Mouse (Mus musculus) left cerebral cortex, adult 2 months (tissue): ENCODE results near the gene Msl1. TPM values are rescaled to one million over a fixed set of nuclear protein-coding genes. Genes with fewer than 3 reads are reported as not detected.

Source experiments
- DNase-seq, 2 experiments: peaks; one replicate each; pipeline ENCODE4 v3.0.0; 2021 to 2022; ENCODE audit warnings: low spot score in 2 of 2, mixed read lengths in 1 of 2; ENCODE audit errors: extremely low spot score in 1 of 2
- H3K27ac ChIP-seq: fragments of 200-600 bp; 2 replicates; pipeline ENCODE4 v1.8.1; 2022
- H3K4me3 ChIP-seq: fragments of 200-600 bp; 2 replicates; pipeline ENCODE4 v1.8.1; 2022
- CTCF ChIP-seq: fragments of 200-600 bp; IDR thresholded peaks from 2 replicates; pipeline ENCODE4 v1.8.1; 2022; ENCODE audit warnings: antibody characterized with exemption, mild to moderate bottlenecking, moderate library complexity
- intact Hi-C: fragments of 180-260 bp; cut with DNase I; formaldehyde crosslinking; loops from one replicate; pipeline ENCODE4 v1.15.1; 2025
- total RNA-seq, 2 experiments: library from RNA; stranded (reverse); gene quantifications; 2 replicates each; pipeline ENCODE4 v1.2.3; 2021

The Msl1 gene
- total RNA-seq, 2 experiments from 2014 or later: 178 to 192 TPM

- intact Hi-C loops: loop anchor here (1.0 kb wide), 1 partner anchor 8 kb away; the partner anchor contains the start of gene Nr1d1
- DNase-seq: peak; percentile 96 to 98
- Histone ChIP-seq H3K27ac (peak overlapping the region; percentile 100), H3K4me3 (peak overlapping the region; percentile 27)
- peak; percentile 48 for TF ChIP-seq CTCF
Measured at GRCm38 (mm10) chr11:98783236-98783696, 12.1 kb upstream of the Msl1 start.

- intact Hi-C loops: no loop called here
- peak overlapping the region; percentile 100 for H3K27ac ChIP-seq
- no peak overlapping the region for H3K4me3 ChIP-seq
- TF ChIP-seq CTCF: no peak
- DNase-seq: no peak
Measured at GRCm38 (mm10) chr11:98784139-98784538, 11.2 kb upstream of the Msl1 start.

GRCm38 (mm10) chr11:98785214-98785613 lies 10.1 kb upstream of the Msl1 start:
- H3K27ac ChIP-seq: peak overlapping the region; percentile 100
- TF ChIP-seq CTCF: no peak
- no peak overlapping the region for H3K4me3 ChIP-seq
- intact Hi-C loops: loop anchor here (5.0 kb wide), 1 partner anchor 122 kb away; the partner anchor contains the start of gene Cdc6
- DNase-seq: no peak

GRCm38 (mm10) chr11:98785772-98786281 lies 9.5 kb upstream of the Msl1 start:
- peak; percentile 77 to 81 for DNase-seq
- H3K4me3 ChIP-seq: peak overlapping the region; percentile 31
- TF ChIP-seq CTCF: peak; percentile 68
- peak overlapping the region; percentile 100 for H3K27ac ChIP-seq
- intact Hi-C loops: loop anchor here (2.0 to 5.0 kb wide), 4 partner anchors 13 to 121 kb away; partner anchors contain the start of genes Cdc6 and Thra

GRCm38 (mm10) chr11:98786359-98787214 lies 8.7 kb upstream of the Msl1 start:
- peak; percentile 92 to 96 for DNase-seq
- peak overlapping the region; percentile 31 for H3K4me3 ChIP-seq
- intact Hi-C loops: loop anchor here (1.0 to 5.0 kb wide), 5 partner anchors 14 to 121 kb away; partner anchors contain the start of genes Cdc6 and Thra
- peak; percentile 93 for TF ChIP-seq CTCF
- H3K27ac ChIP-seq: peak overlapping the region; percentile 100

GRCm38 (mm10) chr11:98787229-98787628 lies 8.1 kb upstream of the Msl1 start:
- peak overlapping the region; percentile 100 for H3K27ac ChIP-seq

GRCm38 (mm10) chr11:98787691-98788090 lies 7.6 kb upstream of the Msl1 start:
- no peak for DNase-seq
- peak overlapping the region; percentile 100 for H3K27ac ChIP-seq
- no peak overlapping the region for H3K4me3 ChIP-seq
- peak; percentile 60 for TF ChIP-seq CTCF
- intact Hi-C loops: loop anchor here (1.0 to 5.0 kb wide), 5 partner anchors 15 to 120 kb away; partner anchors contain the start of genes Cdc6 and Thra

More at GRCm38 (mm10) chr11:98787229-98787628, 8.1 kb upstream of the Msl1 start:
- intact Hi-C loops: loop anchor here (1.0 to 5.0 kb wide), 5 partner anchors 14 to 120 kb away; partner anchors contain the start of genes Cdc6 and Thra
- H3K4me3 ChIP-seq: no peak overlapping the region
- no peak for DNase-seq
- TF ChIP-seq CTCF: no peak

- DNase-seq: no peak
- intact Hi-C loops: loop anchor here (5.0 kb wide), 1 partner anchor 119 kb away; the partner anchor contains the start of gene Cdc6
- Histone ChIP-seq H3K27ac (peak overlapping the region; percentile 63), H3K4me3 (no peak overlapping the region)
- no peak for TF ChIP-seq CTCF
Measured at GRCm38 (mm10) chr11:98788139-98788538, 7.2 kb upstream of the Msl1 start.

GRCm38 (mm10) chr11:98788550-98789218 lies 6.6 kb upstream of the Msl1 start:
- intact Hi-C loops: loop anchor here (5.0 kb wide), 1 partner anchor 119 kb away; the partner anchor contains the start of gene Cdc6
- Histone ChIP-seq H3K4me3 (peak overlapping the region; percentile 43; the same call in 1 of the 2 replicates), H3K27ac (peak overlapping the region; percentile 63)
- TF ChIP-seq CTCF: peak; percentile 62
- DNase-seq: peak; percentile 80 to 83

GRCm38 (mm10) chr11:98789219-98789807 lies 6.0 kb upstream of the Msl1 start:
- no peak for TF ChIP-seq CTCF
- no peak overlapping the region for H3K27ac ChIP-seq
- intact Hi-C loops: loop anchor here (5.0 kb wide), 1 partner anchor 118 kb away; the partner anchor contains the start of gene Cdc6
- DNase-seq: peak in 1 of 2 experiments; percentile 20
- H3K4me3 ChIP-seq: peak overlapping the region; percentile 43

GRCm38 (mm10) chr11:98789824-98790223 lies 5.5 kb upstream of the Msl1 start:
- Histone ChIP-seq H3K4me3 (no peak overlapping the region; the same call in 1 of the 2 replicates), H3K27ac (no peak overlapping the region)
- intact Hi-C loops: loop anchor here (5.0 kb wide), 1 partner anchor 117 kb away; the partner anchor contains the start of gene Cdc6
- no peak for TF ChIP-seq CTCF
- DNase-seq: no peak
